In genomic region chr7:75827850-75828249, GRCm38 (mm10) we compare ENCODE assay signal across 9 mouse cellular contexts. TPM values are rescaled to one million over a fixed set of nuclear protein-coding genes. Genes with fewer than 3 reads are reported as not detected.
DNase-seq lines count a peak whose midpoint lies in the region; ATAC-seq and TF ChIP-seq lines count a peak whose summit lies in the region.
"Had no signal": no experiment of that assay in that cellular context is flagged by ENCODE, and none has a peak within 500 bp of the region (broad histone marks: within the 10 kb centered on the region; RNA-seq: fewer than 3 reads in every experiment).

No protein-coding gene starts in this region.

- 22% methylated on average over 10 of the region's 10 CpGs for WGBS in cerebellum, adult 2 months
- WGBS in hindbrain, embryonic 11.5 days = 43% methylated on average over 10 of the region's 10 CpGs
- WGBS in lung, embryonic 15.5 days = 21% methylated on average over 10 of the region's 10 CpGs

- no peak overlapping the region for H3K4me2 ChIP-seq in hindbrain, embryonic 11.5 days (replicated peaks; ENCODE audit: low read depth, low read length)
- H3K4me2 ChIP-seq in lung, embryonic 15.5 days = no peak overlapping the region

- peak; percentile 81 for TF ChIP-seq CTCF in cerebellum, adult 2 months (IDR thresholded peaks at IDR 0.05; ENCODE audit: borderline replicate concordance, insufficient read depth, low read depth, low read length)

- H3K4me1 ChIP-seq in cerebellum, adult 2 months (ENCODE audit: control insufficient read depth, insufficient read depth, low read length) = no peaks in the 10 kb centered on the region
- no peaks in the 10 kb centered on the region for H3K4me1 ChIP-seq in hindbrain, embryonic 11.5 days (replicated peaks; ENCODE audit: control insufficient read depth, insufficient read depth, low read length)
- H3K4me1 ChIP-seq in lung, embryonic 15.5 days = no peaks in the 10 kb centered on the region; the same call in 1 of the 2 replicates

- no peaks in the 10 kb centered on the region for H3K27me3 ChIP-seq in cerebellum, adult 2 months (ENCODE audit: control insufficient read depth, insufficient read depth, low read length)
- H3K27me3 ChIP-seq in hindbrain, embryonic 11.5 days (ENCODE audit: control insufficient read depth, insufficient read depth, low read length) = no peaks in the 10 kb centered on the region
- no peaks in the 10 kb centered on the region for H3K27me3 ChIP-seq in lung, embryonic 15.5 days

- H3K9me3 ChIP-seq in hindbrain, embryonic 11.5 days (ENCODE audit: control insufficient read depth, low read length) = no peaks in the 10 kb centered on the region
- no peaks in the 10 kb centered on the region for H3K9me3 ChIP-seq in lung, embryonic 15.5 days

- TF ChIP-seq POLR2A in cerebellum, adult 2 months (IDR thresholded peaks at IDR 0.05; ENCODE audit: borderline replicate concordance, insufficient read depth, low read length) = no peak

- no peaks in the 10 kb centered on the region for H3K36me3 ChIP-seq in hindbrain, embryonic 11.5 days (ENCODE audit: control insufficient read depth, insufficient read depth, low read length)
- H3K36me3 ChIP-seq in lung, embryonic 15.5 days = no peaks in the 10 kb centered on the region

- peak; percentile 62 for DNase-seq in T-cell, adult 2 months (ENCODE audit: low spot score)
- peak; percentile 59 to 74 for DNase-seq in cerebellum, adult 2 months
- DNase-seq in forelimb bud, embryonic 11.5 days (ENCODE audit: low read depth, low spot score) = peak; percentile 74
- DNase-seq in hindbrain, embryonic 11.5 days (ENCODE audit: low spot score) = peak; percentile 87
- DNase-seq in layer of hippocampus, adult 9-10 months (ENCODE audit: low spot score) = peak; percentile 63
- DNase-seq in ovary, postnatal 36 days (ENCODE audit: low spot score) = peak; percentile 60
- DNase-seq in thymus, postnatal 4 days = peak; percentile 81

- no peak overlapping the region for H3K9ac ChIP-seq in hindbrain, embryonic 11.5 days (ENCODE audit: low read depth, low read length)
- no peak overlapping the region for H3K9ac ChIP-seq in lung, embryonic 15.5 days

- no peak overlapping the region for H3K27ac ChIP-seq in cerebellum, adult 2 months (ENCODE audit: insufficient read depth, low read length)
- H3K27ac ChIP-seq in hindbrain, embryonic 11.5 days (ENCODE audit: low read depth, low read length) = no peak overlapping the region
- no peak overlapping the region for H3K27ac ChIP-seq in lung, embryonic 15.5 days
- H3K27ac ChIP-seq: macrophage had no signal

- H3K4me3 ChIP-seq in cerebellum, adult 2 months (replicated peaks; ENCODE audit: insufficient read depth, low read depth, low read length) = no peak overlapping the region
- H3K4me3 ChIP-seq in hindbrain, embryonic 11.5 days (ENCODE audit: low read depth, low read length) = no peak overlapping the region
- H3K4me3 ChIP-seq in lung, embryonic 15.5 days = no peak overlapping the region

- peak; percentile 74 for ATAC-seq in hindbrain, embryonic 11.5 days (ENCODE audit: low FRiP score)
- peak; percentile 57; the same call in 1 of the 2 replicates for ATAC-seq in lung, embryonic 15.5 days (ENCODE audit: borderline replicate concordance, extremely low read depth, low FRiP score, low TSS enrichment)

RNA-seq across cellular contexts. Expression of gene Klhl25, which starts 20.3 kb away (rescaled TPM):
- 8.9 and 9.6 TPM in 2 replicates for polyA plus RNA-seq in cerebellum, adult 2 months (2012; rRNA removed)
- 17.0 and 20.1 TPM in 2 replicates for polyA plus RNA-seq in hindbrain, embryonic 11.5 days (2014; fragmentation: Nextera tagmentation; extraction: Ambion mirVana)
- 20.4 and 20.9 TPM in 2 replicates for polyA plus RNA-seq in lung, embryonic 15.5 days (2015; fragmentation: Nextera tagmentation; extraction: Ambion mirVana)
